Mouse (Mus musculus): ENCODE measurements around the gene Acly.
"Not testable (repeated sequence)": the region's sequence is repeated elsewhere in the genome, so short reads cannot be mapped to it uniquely, and the experiment has no call there.

Gene Acly

GRCm38 (mm10) chr11:100544832-100545745, 17.3 kb upstream of the Acly start, which contains the start of gene Ttc25:
TSS of gene Ttc25 (plus strand) at chr11:100545607.
- DNase-seq (ENCODE audit: low spot score), result peak; percentile 97

GRCm38 (mm10) chr11:100541577-100541976, 13.8 kb upstream of the Acly start:
- no peak for DNase-seq (ENCODE audit: low spot score)

GRCm38 (mm10) chr11:100540966-100541365, 13.2 kb upstream of the Acly start:
- DNase-seq (ENCODE audit: low spot score), result no peak

- no peak for DNase-seq (ENCODE audit: low spot score)
Measured at GRCm38 (mm10) chr11:100536466-100536865, 8.7 kb upstream of the Acly start.

- no peak for DNase-seq (ENCODE audit: low spot score)
Measured at GRCm38 (mm10) chr11:100535996-100536395, 8.2 kb upstream of the Acly start.

- DNase-seq (ENCODE audit: low spot score), result not testable (repeated sequence)
Measured at GRCm38 (mm10) chr11:100534821-100535220, 7.0 kb upstream of the Acly start.

GRCm38 (mm10) chr11:100534411-100534810, 6.6 kb upstream of the Acly start:
- not testable (repeated sequence) for DNase-seq (ENCODE audit: low spot score)

- DNase-seq (ENCODE audit: low spot score), result no peak
Measured at GRCm38 (mm10) chr11:100533871-100534270, 6.1 kb upstream of the Acly start.

- DNase-seq (ENCODE audit: low spot score), result no peak
Measured at GRCm38 (mm10) chr11:100528375-100529165, 770 bp upstream of the Acly start.

- peak; percentile 75 for DNase-seq (ENCODE audit: low spot score)
Measured at GRCm38 (mm10) chr11:100527066-100527457, 738 bp downstream of the Acly start.

- peak; percentile 67 for DNase-seq (ENCODE audit: low spot score)
Measured at GRCm38 (mm10) chr11:100526052-100526816, 1.6 kb downstream of the Acly start.

GRCm38 (mm10) chr11:100524987-100525630, 2.7 kb downstream of the Acly start:
- no peak for DNase-seq (ENCODE audit: low spot score)

GRCm38 (mm10) chr11:100524358-100524757, 3.4 kb downstream of the Acly start:
- no peak for DNase-seq (ENCODE audit: low spot score)

GRCm38 (mm10) chr11:100520838-100521237, 7.0 kb downstream of the Acly start:
- DNase-seq (ENCODE audit: low spot score), result no peak

GRCm38 (mm10) chr11:100519188-100519587, 8.6 kb downstream of the Acly start:
- DNase-seq (ENCODE audit: low spot score), result no peak

- no peak for DNase-seq (ENCODE audit: low spot score)
Measured at GRCm38 (mm10) chr11:100518188-100518591, 9.6 kb downstream of the Acly start.

GRCm38 (mm10) chr11:100516291-100516690, 11.5 kb downstream of the Acly start:
- no peak for DNase-seq (ENCODE audit: low spot score)

GRCm38 (mm10) chr11:100515789-100516188, 12.0 kb downstream of the Acly start:
- no peak for DNase-seq (ENCODE audit: low spot score)

- no peak for DNase-seq (ENCODE audit: low spot score)
Measured at GRCm38 (mm10) chr11:100515061-100515460, 12.7 kb downstream of the Acly start.

- DNase-seq (ENCODE audit: low spot score), result no peak
Measured at GRCm38 (mm10) chr11:100513716-100514115, 14.1 kb downstream of the Acly start.

GRCm38 (mm10) chr11:100512384-100512783, 15.4 kb downstream of the Acly start:
- DNase-seq (ENCODE audit: low spot score), result peak; percentile 42

GRCm38 (mm10) chr11:100510556-100510955, 17.2 kb downstream of the Acly start:
- DNase-seq (ENCODE audit: low spot score), result peak; percentile 26
